Mouse (Mus musculus): ENCODE data around the gene Lipm. TPM values are rescaled to one million over a fixed set of nuclear protein-coding genes. Genes with fewer than 3 reads are reported as not detected.

Gene Lipm
- polyA plus RNA-seq (2014; fragmentation: Nextera tagmentation; extraction: Ambion mirVana): not detected in 2 replicates

DNA sequence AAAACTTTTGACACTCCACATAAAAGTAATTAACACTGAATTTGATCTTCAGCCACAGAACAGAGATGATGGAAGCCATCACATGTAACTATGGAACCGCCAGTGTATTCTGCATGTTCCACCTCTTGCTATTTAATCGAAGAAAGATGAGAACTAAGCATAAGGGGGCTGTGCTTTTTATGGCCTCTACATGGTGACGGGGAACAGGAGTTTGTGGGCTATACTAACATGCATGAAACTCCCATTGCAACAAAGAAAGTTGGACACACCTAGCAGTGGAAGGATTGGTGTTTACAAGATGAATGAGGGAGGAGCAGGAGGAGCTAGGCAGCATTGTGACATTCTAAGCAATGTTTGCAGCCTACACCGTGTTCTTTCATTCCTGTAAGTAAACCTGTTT is at the start of gene Lipm:
TSS of gene Lipm (plus strand) at position 301 of the 400 bp plus-strand sequence.
- WGBS: 92% methylated on average over 4 of the region's 4 CpGs
- ATAC-seq (ENCODE audit: low FRiP score, low TSS enrichment) (no peak), DNase-seq (no peak)
- Histone ChIP-seq H3K4me1 (ENCODE audit: control insufficient read depth, insufficient read depth, low read length) (no peaks in the 10 kb centered on the region), H3K36me3 (ENCODE audit: control insufficient read depth, insufficient read depth, low read length) (no peaks in the 10 kb centered on the region), H3K9ac (replicated peaks; ENCODE audit: low read length) (no peak within 1 kb of the TSS), H3K4me3 (replicated peaks; ENCODE audit: low read depth, low read length) (no peak within 1 kb of the TSS), H3K27me3 (ENCODE audit: control insufficient read depth, insufficient read depth, low read length) (no peaks in the 10 kb centered on the region), H3K9me3 (ENCODE audit: control insufficient read depth, low read length) (no peaks in the 10 kb centered on the region), H3K27ac (replicated peaks; ENCODE audit: low read depth, low read length) (no peak within 1 kb of the TSS), H3K4me2 (ENCODE audit: low read length) (no peak within 1 kb of the TSS)

DNA sequence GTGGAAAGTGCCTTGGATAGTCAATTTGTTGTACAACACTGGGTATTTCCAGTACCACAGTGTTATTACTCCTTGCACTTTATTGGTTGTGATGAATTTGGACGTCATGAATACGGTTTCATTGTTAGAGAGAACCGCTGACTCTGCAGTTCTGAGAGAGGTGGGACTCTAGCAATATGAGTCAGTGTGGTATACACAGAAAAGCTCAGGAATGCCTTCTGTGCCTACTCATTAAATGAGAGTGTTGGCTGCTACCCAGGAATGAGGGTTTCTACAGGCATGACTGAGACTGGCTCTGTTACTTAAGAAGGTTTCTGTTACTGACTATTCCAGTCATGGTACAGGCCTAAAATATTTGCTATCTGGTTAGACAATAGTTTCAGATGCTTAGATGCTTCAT is 49.2 kb upstream of the Lipm start:
- DNase-seq: no peak
- no peak overlapping the region for H3K9ac ChIP-seq (replicated peaks; ENCODE audit: low read length)
- no peaks in the 10 kb centered on the region for H3K4me1 ChIP-seq (ENCODE audit: control insufficient read depth, insufficient read depth, low read length)
- no peak for ATAC-seq (ENCODE audit: low FRiP score, low TSS enrichment)
- H3K4me3 ChIP-seq (replicated peaks; ENCODE audit: low read depth, low read length): no peak overlapping the region
- H3K9me3 ChIP-seq (ENCODE audit: control insufficient read depth, low read length): no peaks in the 10 kb centered on the region
- no peaks in the 10 kb centered on the region for H3K36me3 ChIP-seq (ENCODE audit: control insufficient read depth, insufficient read depth, low read length)
- no peaks in the 10 kb centered on the region for H3K27me3 ChIP-seq (ENCODE audit: control insufficient read depth, insufficient read depth, low read length)
- no peak overlapping the region for H3K4me2 ChIP-seq (ENCODE audit: low read length)
- H3K27ac ChIP-seq (replicated peaks; ENCODE audit: low read depth, low read length): no peak overlapping the region
- 91% methylated on average over 3 of the region's 3 CpGs for WGBS

DNA sequence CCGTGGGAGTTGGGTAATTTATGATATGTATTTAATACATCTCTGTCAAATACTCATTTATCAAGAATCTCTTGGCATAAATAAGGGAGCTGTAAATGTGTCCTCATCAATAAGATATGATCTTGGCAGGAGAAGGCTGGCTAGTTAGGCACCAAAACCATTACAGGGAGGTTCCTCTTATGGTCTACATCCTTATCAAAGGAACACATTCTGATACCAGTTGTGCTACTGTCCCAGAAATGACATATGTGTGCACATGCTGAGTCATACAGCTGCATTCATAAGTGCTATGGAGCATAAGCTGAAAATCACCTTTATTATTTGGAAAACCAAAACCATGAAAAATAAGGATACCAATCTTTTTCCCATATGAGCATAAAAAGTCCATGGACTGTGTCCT is 37.2 kb upstream of the Lipm start:
- no peak overlapping the region for H3K9ac ChIP-seq (replicated peaks; ENCODE audit: low read length)
- H3K4me2 ChIP-seq (ENCODE audit: low read length): no peak overlapping the region
- DNase-seq (no peak), ATAC-seq (ENCODE audit: low FRiP score, low TSS enrichment) (no peak)
- no peaks in the 10 kb centered on the region for H3K9me3 ChIP-seq (ENCODE audit: control insufficient read depth, low read length)
- no peak overlapping the region for H3K27ac ChIP-seq (replicated peaks; ENCODE audit: low read depth, low read length)
- no peaks in the 10 kb centered on the region for H3K36me3 ChIP-seq (ENCODE audit: control insufficient read depth, insufficient read depth, low read length)
- no peaks in the 10 kb centered on the region for H3K4me1 ChIP-seq (ENCODE audit: control insufficient read depth, insufficient read depth, low read length)
- WGBS: 43% methylated on average over 1 of the region's 1 CpGs
- no peaks in the 10 kb centered on the region for H3K27me3 ChIP-seq (ENCODE audit: control insufficient read depth, insufficient read depth, low read length)
- no peak overlapping the region for H3K4me3 ChIP-seq (replicated peaks; ENCODE audit: low read depth, low read length)

DNA sequence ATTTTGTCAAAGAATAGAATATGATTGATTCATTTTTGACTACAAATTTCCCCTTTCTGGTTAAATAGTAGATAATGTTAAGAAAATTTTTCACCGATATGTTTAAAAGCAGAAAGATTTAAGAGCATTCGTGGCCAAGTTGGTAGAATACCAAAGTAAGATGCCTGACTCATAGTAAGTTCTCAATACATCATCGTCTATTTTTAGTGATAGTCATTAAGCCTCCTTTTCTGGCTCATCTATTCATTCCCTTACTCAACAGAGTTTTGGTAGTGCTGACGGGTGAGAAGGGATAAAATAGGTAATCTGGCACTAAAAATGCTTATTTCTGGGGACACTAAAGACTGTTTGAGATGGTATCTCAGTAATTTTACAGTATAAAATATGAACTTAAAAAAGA is 36.7 kb upstream of the Lipm start:
- no peak overlapping the region for H3K4me2 ChIP-seq (ENCODE audit: low read length)
- no peaks in the 10 kb centered on the region for H3K36me3 ChIP-seq (ENCODE audit: control insufficient read depth, insufficient read depth, low read length)
- no peak for ATAC-seq (ENCODE audit: low FRiP score, low TSS enrichment)
- no peak for DNase-seq
- H3K9me3 ChIP-seq (ENCODE audit: control insufficient read depth, low read length): no peaks in the 10 kb centered on the region
- H3K27me3 ChIP-seq (ENCODE audit: control insufficient read depth, insufficient read depth, low read length): no peaks in the 10 kb centered on the region
- no peak overlapping the region for H3K9ac ChIP-seq (replicated peaks; ENCODE audit: low read length)
- no peak overlapping the region for H3K4me3 ChIP-seq (replicated peaks; ENCODE audit: low read depth, low read length)
- no peak overlapping the region for H3K27ac ChIP-seq (replicated peaks; ENCODE audit: low read depth, low read length)
- WGBS: 89% methylated on average over 4 of the region's 4 CpGs
- H3K4me1 ChIP-seq (ENCODE audit: control insufficient read depth, insufficient read depth, low read length): no peaks in the 10 kb centered on the region

DNA sequence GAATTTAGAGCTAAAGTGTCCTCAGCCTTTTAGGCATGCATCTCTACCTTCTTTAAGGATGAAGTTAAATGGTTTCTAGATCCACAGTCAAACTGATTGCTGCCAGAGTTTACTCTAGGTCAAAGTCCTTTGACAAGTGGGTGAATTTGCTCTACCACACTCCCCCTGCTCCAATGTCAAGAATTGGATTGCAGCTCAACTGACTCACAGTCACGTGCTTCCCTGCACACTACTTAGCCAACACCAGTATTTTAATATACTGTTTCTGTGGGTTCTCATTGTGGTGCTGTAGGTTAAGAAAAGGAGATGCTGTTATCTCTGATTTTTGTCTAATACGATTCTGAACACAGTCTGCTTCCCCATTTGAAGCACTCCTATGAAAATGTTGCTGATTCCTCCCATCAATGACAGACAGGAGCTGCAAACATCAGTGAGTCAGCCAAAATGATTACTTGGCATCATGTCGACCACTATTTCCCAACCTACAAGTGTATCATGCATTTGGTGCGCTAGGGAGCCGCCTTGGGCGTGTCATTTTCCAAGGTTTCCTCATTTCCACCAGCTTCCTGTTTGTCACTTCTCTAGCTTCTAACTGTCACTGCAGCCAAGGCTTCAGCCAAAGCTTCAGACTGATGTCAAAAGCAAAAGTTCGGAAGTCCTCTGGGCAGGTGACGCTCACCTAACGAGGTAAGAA is 33.8 kb upstream of the Lipm start, which contains the start of gene Lipn:
TSS of gene Lipn (plus strand) at position 580 of the 694 bp plus-strand sequence.
- WGBS: 86% methylated on average over 9 of the region's 9 CpGs
- no peak within 1 kb of the TSS for H3K4me2 ChIP-seq (ENCODE audit: low read length)
- no peak for DNase-seq
- no peaks in the 10 kb centered on the region for H3K27me3 ChIP-seq (ENCODE audit: control insufficient read depth, insufficient read depth, low read length)
- H3K9ac ChIP-seq (replicated peaks; ENCODE audit: low read length): no peak within 1 kb of the TSS
- ATAC-seq (ENCODE audit: low FRiP score, low TSS enrichment): no peak
- H3K9me3 ChIP-seq (ENCODE audit: control insufficient read depth, low read length): no peaks in the 10 kb centered on the region
- H3K4me3 ChIP-seq (replicated peaks; ENCODE audit: low read depth, low read length): no peak within 1 kb of the TSS
- H3K36me3 ChIP-seq (ENCODE audit: control insufficient read depth, insufficient read depth, low read length): no peaks in the 10 kb centered on the region
- H3K4me1 ChIP-seq (ENCODE audit: control insufficient read depth, insufficient read depth, low read length): no peaks in the 10 kb centered on the region
- H3K27ac ChIP-seq (replicated peaks; ENCODE audit: low read depth, low read length): no peak within 1 kb of the TSS

DNA sequence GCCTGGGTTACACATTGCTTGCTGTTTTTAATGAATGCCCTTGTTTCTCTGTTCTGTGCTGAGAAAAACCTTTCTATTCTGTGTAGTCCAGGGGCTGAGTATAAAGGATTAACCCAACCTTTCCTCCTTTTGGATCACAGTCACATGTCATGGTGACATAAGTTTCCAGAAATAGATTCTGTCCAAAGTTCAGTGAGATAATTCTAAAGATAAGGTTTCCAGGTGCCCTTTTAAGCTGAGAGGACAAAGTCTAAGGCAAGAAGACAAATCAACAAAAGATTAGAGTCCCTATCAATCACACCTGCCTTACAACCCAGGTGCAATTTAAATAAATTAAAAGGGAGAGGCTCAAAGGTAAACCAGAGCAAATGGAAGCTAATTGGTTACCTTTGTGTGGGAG is 26.5 kb upstream of the Lipm start:
- Histone ChIP-seq H3K36me3 (ENCODE audit: control insufficient read depth, insufficient read depth, low read length) (no peaks in the 10 kb centered on the region), H3K4me2 (ENCODE audit: low read length) (no peak overlapping the region), H3K9ac (replicated peaks; ENCODE audit: low read length) (no peak overlapping the region), H3K27ac (replicated peaks; ENCODE audit: low read depth, low read length) (no peak overlapping the region), H3K4me3 (replicated peaks; ENCODE audit: low read depth, low read length) (no peak overlapping the region), H3K4me1 (ENCODE audit: control insufficient read depth, insufficient read depth, low read length) (no peaks in the 10 kb centered on the region), H3K27me3 (ENCODE audit: control insufficient read depth, insufficient read depth, low read length) (no peaks in the 10 kb centered on the region), H3K9me3 (ENCODE audit: control insufficient read depth, low read length) (no peaks in the 10 kb centered on the region)
- ATAC-seq (ENCODE audit: low FRiP score, low TSS enrichment) (no peak), DNase-seq (no peak)

DNA sequence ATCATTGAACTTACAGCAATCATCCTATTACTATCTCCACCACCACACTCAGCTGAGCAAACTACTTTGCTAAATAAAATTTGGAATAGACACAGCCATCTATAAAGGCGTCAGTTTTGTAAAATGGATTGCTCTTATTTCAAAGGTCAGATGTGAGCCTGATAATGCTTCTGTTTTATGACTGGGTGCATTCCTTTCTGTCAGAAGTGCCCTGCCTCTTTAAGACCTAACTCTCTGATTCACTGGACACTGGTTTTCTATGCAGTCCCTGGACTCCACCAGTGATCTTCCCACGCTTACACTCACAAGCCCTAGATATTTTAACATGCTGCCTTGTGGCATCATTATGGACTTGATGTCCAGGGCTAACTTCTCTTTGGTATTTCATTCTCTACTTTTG is 22.6 kb upstream of the Lipm start:
- H3K27ac ChIP-seq (replicated peaks; ENCODE audit: low read depth, low read length): no peak overlapping the region
- H3K9ac ChIP-seq (replicated peaks; ENCODE audit: low read length): no peak overlapping the region
- no peak overlapping the region for H3K4me2 ChIP-seq (ENCODE audit: low read length)
- H3K27me3 ChIP-seq (ENCODE audit: control insufficient read depth, insufficient read depth, low read length): no peaks in the 10 kb centered on the region
- DNase-seq (no peak), ATAC-seq (ENCODE audit: low FRiP score, low TSS enrichment) (no peak)
- H3K36me3 ChIP-seq (ENCODE audit: control insufficient read depth, insufficient read depth, low read length): no peaks in the 10 kb centered on the region
- H3K4me3 ChIP-seq (replicated peaks; ENCODE audit: low read depth, low read length): no peak overlapping the region
- H3K9me3 ChIP-seq (ENCODE audit: control insufficient read depth, low read length): no peaks in the 10 kb centered on the region
- WGBS: 89% methylated on average over 2 of the region's 2 CpGs
- H3K4me1 ChIP-seq (ENCODE audit: control insufficient read depth, insufficient read depth, low read length): no peaks in the 10 kb centered on the region

DNA sequence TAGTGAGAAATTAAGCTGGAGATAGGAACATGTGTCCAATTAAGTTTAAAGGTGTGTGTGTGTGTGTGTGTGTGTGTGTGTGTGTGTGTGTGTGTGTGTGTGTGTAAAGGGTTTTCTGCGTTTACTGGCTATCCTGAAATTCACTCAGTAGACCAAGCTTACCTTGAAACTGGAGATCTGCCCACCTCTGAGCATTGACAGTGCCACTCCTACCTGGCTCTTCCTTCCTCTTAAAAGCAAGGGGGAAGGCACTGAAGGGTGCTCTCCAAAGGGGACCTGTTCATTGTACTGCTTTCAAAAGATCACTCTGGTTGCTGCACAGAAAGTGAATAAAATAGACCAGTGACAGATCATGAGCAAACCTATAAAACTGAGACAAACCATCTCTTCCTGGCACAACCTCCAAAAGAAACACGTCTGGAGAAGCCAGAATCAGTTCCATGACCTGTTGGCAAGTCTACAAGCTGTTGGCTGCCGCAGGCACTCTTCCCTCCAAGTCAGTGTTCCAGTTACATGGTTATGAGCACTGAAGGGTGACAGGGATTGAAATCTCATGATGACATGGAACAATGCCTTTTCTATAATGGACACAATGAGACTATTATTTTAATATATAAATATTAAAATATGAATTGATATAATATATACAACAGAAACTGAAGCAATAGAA is 11.6 kb upstream of the Lipm start:
- no peak for ATAC-seq (ENCODE audit: low FRiP score, low TSS enrichment)
- H3K4me1 ChIP-seq (ENCODE audit: control insufficient read depth, insufficient read depth, low read length): no peaks in the 10 kb centered on the region
- no peaks in the 10 kb centered on the region for H3K36me3 ChIP-seq (ENCODE audit: control insufficient read depth, insufficient read depth, low read length)
- no peaks in the 10 kb centered on the region for H3K27me3 ChIP-seq (ENCODE audit: control insufficient read depth, insufficient read depth, low read length)
- 78% methylated on average over 3 of the region's 3 CpGs for WGBS
- H3K4me3 ChIP-seq (replicated peaks; ENCODE audit: low read depth, low read length): no peak overlapping the region
- DNase-seq: no peak
- no peak overlapping the region for H3K4me2 ChIP-seq (ENCODE audit: low read length)
- H3K9ac ChIP-seq (replicated peaks; ENCODE audit: low read length): no peak overlapping the region
- no peaks in the 10 kb centered on the region for H3K9me3 ChIP-seq (ENCODE audit: control insufficient read depth, low read length)
- H3K27ac ChIP-seq (replicated peaks; ENCODE audit: low read depth, low read length): no peak overlapping the region

DNA sequence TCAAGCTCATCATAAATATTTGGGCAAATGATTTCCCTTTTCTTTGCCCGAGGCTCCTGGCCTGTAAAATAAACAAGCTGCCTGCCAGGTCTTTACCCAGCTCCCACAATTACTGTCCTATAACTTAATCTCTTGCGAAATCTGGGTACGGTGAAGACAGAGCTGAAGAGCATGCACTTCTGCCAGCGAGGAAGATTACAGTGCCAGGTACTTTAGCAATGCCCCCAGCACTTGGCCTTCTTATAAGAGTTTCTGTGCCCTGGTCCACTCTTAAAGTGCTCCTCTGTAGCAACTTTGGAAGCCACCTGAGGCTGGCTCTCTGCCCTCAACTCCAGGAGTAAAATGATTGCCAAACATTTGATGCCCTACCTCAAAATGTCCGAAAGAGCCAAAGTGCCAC is 5.4 kb upstream of the Lipm start:
- DNase-seq (no peak), ATAC-seq (ENCODE audit: low FRiP score, low TSS enrichment) (no peak)
- 87% methylated on average over 5 of the region's 5 CpGs for WGBS
- Histone ChIP-seq H3K4me2 (ENCODE audit: low read length) (no peak overlapping the region), H3K4me1 (ENCODE audit: control insufficient read depth, insufficient read depth, low read length) (no peaks in the 10 kb centered on the region), H3K36me3 (ENCODE audit: control insufficient read depth, insufficient read depth, low read length) (no peaks in the 10 kb centered on the region), H3K27me3 (ENCODE audit: control insufficient read depth, insufficient read depth, low read length) (no peaks in the 10 kb centered on the region), H3K9me3 (ENCODE audit: control insufficient read depth, low read length) (no peaks in the 10 kb centered on the region), H3K9ac (replicated peaks; ENCODE audit: low read length) (no peak overlapping the region), H3K27ac (replicated peaks; ENCODE audit: low read depth, low read length) (no peak overlapping the region), H3K4me3 (replicated peaks; ENCODE audit: low read depth, low read length) (no peak overlapping the region)

Data from midbrain, embryonic 14.5 days (tissue).